Mouse (Mus musculus) embryonic facial prominence, embryonic 13.5 days (tissue): ENCODE measurements around the gene Mettl25. TPM values are rescaled to one million over a fixed set of nuclear protein-coding genes. Genes with fewer than 3 reads are reported as not detected.

Experiments used
- ATAC-seq: fragments of 200-750 bp; cut with Nextera tagmentation; 2 replicates; pipeline ENCODE4 v1.8.0; 2017; ENCODE audit warnings: low read depth; ENCODE audit not compliant: insufficient number of reproducible peaks, insufficient read depth, low FRiP score, low TSS enrichment
- H3K27ac ChIP-seq: fragments of 300-500 bp; sonication (generic); 2 replicates; pipeline ENCODE4 v1.5.1; 2015; ENCODE audit warnings: moderate library complexity, mild to moderate bottlenecking, inconsistent platforms
- H3K27me3 ChIP-seq: fragments of 300-500 bp; sonication (generic); 2 replicates; pipeline ENCODE4 v1.6.1; 2015; ENCODE audit warnings: mild to moderate bottlenecking, inconsistent platforms
- H3K36me3 ChIP-seq: fragments of 300-500 bp; sonication (generic); 2 replicates; pipeline ENCODE4 v1.6.1; 2015; ENCODE audit warnings: mild to moderate bottlenecking, inconsistent platforms
- H3K4me1 ChIP-seq: fragments of 300-500 bp; sonication (generic); 2 replicates; pipeline ENCODE4 v1.6.1; 2015; ENCODE audit warnings: inconsistent platforms
- H3K4me2 ChIP-seq: fragments of 300-500 bp; sonication (generic); 2 replicates; pipeline ENCODE4 v1.6.1; 2015; ENCODE audit warnings: moderate library complexity, mild to moderate bottlenecking, inconsistent platforms
- H3K4me3 ChIP-seq: fragments of 300-500 bp; sonication (generic); 2 replicates; pipeline ENCODE4 v1.5.1; 2015; ENCODE audit warnings: mild to moderate bottlenecking, inconsistent platforms
- H3K9ac ChIP-seq: fragments of 300-500 bp; sonication (generic); 2 replicates; pipeline ENCODE4 v1.6.1; 2015; ENCODE audit warnings: mild to moderate bottlenecking, inconsistent platforms
- H3K9me3 ChIP-seq: fragments of 300-500 bp; sonication (generic); 2 replicates; pipeline ENCODE4 v1.6.1; 2016; ENCODE audit warnings: inconsistent platforms
- WGBS: fragments of 180-500 bp; shearing (Covaris S2); methylation state at CpG from one replicate; pipeline ENCODE4 v1.1.7; 2015; ENCODE audit warnings: mixed read lengths; 5-methylcytosine and 5-hydroxymethylcytosine counted together
- polyA plus RNA-seq: library from polyadenylated mRNA; unstranded; fragments of >200 nt; fragmentation: Nextera tagmentation; extraction: Ambion mirVana; gene quantifications from 2 replicates; pipeline ENCODE4 v1.2.1, GENCODE M21; 2015

The Mettl25 gene
- polyA plus RNA-seq, 1 experiment from 2014 or later = 13.7 TPM

DNA sequence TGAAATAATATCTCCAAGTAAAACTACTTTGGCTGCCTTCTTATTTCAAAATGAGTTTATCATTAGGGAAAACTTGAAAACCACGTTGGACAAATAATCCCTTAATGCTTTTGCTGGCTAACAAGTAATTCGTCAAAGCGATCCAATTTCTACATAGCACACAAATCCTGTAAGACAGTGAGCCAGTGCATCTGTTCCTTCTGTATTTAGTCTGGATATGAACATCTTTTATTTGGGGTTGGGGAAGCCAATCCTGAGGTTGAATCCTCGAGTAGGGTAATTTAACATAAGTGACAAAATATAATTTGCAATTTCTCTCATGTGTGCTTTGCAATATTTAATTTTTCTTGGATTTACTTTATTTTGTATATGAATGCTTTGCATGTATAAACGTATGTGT, 102.2 kb downstream of the Mettl25 start:
- Histone ChIP-seq H3K4me2 (no peak overlapping the region), H3K9ac (no peak overlapping the region), H3K27me3 (no peaks in the 10 kb centered on the region), H3K27ac (no peak overlapping the region), H3K4me1 (no peaks in the 10 kb centered on the region), H3K36me3 (no peaks in the 10 kb centered on the region), H3K9me3 (no peaks in the 10 kb centered on the region), H3K4me3 (no peak overlapping the region)
- 64% methylated on average over 5 of the region's 5 CpGs for WGBS
- no peak for ATAC-seq

DNA sequence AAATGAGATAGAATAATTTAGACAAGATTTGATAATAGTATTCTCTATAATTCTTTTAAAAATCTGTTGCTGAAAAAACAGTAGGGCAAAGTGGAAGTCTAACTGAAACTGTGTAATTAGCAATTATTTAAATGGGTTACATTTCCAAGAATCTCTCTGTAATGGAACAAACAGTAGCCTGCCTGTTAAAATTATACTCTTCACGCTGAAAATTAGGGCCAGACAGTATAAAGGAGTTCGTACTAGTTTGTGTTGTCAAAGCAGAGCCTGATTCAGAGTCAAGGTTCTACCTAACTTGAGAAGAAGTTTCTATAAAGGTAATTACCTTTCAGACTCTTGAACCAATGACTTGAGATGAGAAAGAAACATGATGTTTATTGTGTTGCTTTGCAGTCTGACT, 113.4 kb downstream of the Mettl25 start:
- Histone ChIP-seq H3K4me1 (no peaks in the 10 kb centered on the region), H3K36me3 (no peaks in the 10 kb centered on the region), H3K4me2 (no peak overlapping the region), H3K27ac (no peak overlapping the region), H3K4me3 (no peak overlapping the region), H3K9ac (no peak overlapping the region), H3K27me3 (no peaks in the 10 kb centered on the region), H3K9me3 (no peaks in the 10 kb centered on the region)
- 48% methylated on average over 2 of the region's 2 CpGs for WGBS
- no peak for ATAC-seq

DNA sequence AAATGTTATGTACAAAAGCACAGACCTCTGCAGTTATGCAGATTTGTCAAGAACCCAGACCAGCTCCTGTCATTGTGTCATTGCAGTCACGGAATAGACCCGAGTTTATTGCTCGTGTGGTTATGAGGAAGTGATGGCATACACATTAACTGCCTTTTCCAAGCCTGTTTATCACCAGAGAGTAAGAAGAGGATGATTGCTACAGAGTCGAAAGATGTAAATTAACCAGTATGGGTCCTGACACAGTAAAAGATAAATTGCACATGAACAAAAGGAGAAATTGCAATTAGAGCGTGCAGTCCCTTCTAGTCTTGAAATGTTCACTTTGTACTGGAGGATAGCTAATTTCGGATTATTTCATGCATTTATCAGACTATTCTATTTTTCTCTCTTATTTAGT, 113.8 kb downstream of the Mettl25 start:
- Histone ChIP-seq H3K4me1 (no peaks in the 10 kb centered on the region), H3K9ac (no peak overlapping the region), H3K27ac (no peak overlapping the region), H3K4me2 (no peak overlapping the region), H3K27me3 (no peaks in the 10 kb centered on the region), H3K4me3 (no peak overlapping the region), H3K36me3 (no peaks in the 10 kb centered on the region), H3K9me3 (no peaks in the 10 kb centered on the region)
- 83% methylated on average over 6 of the region's 6 CpGs for WGBS
- no peak for ATAC-seq

DNA sequence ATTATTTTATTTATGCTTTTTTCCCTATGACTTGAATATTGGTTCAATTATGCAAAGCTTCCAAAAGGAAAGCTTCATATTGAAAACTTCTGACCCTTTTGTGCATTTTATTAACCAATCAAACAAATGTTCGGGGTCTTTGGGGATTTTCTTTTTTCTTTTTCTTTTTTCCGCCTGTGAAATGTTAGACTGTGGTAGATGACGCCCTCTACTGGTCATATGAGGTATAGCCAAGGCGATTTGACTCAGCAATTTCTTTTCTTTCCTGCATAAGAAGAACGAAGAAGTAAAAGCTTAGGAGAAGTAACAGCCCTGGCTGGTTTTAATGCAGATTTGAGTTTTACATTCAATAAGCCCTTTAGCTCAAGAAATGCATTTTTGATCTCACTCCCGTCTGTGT, 126.3 kb downstream of the Mettl25 start:
- 6% methylated on average over 6 of the region's 6 CpGs for WGBS
- ATAC-seq = no peak
- no peak overlapping the region for H3K4me3 ChIP-seq
- no peaks in the 10 kb centered on the region for H3K36me3 ChIP-seq
- no peak overlapping the region for H3K27ac ChIP-seq
- H3K4me1 ChIP-seq = peaks cover 3% of the 10 kb centered on the region
- no peaks in the 10 kb centered on the region for H3K9me3 ChIP-seq
- H3K27me3 ChIP-seq = no peaks in the 10 kb centered on the region
- H3K4me2 ChIP-seq = 0 out of 2 replicates have a peak overlapping the region, but pooled peaks have one; percentile 9
- H3K9ac ChIP-seq = no peak overlapping the region

DNA sequence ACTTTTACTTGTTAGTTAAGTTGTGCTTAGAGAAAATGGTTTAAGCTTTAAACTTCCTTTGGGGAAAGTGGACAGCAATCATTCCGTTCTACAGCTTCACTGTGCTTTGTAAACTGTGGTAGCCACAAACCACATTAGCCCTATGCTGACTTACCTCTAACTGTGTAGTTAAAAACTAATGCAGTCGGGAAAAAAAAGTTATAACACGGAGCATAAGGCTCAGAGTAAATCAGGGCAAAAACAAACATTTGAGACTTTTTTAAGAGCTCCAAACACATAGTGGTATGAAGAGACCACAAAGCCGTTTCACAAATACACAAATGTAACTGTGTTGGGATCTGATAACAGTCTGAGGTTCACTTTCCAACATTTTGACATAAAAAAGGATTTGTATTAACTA, 126.8 kb downstream of the Mettl25 start:
- ATAC-seq = no peak
- H3K9me3 ChIP-seq = no peaks in the 10 kb centered on the region
- no peak overlapping the region for H3K9ac ChIP-seq
- H3K36me3 ChIP-seq = no peaks in the 10 kb centered on the region
- 25% methylated on average over 4 of the region's 4 CpGs for WGBS
- no peak overlapping the region for H3K27ac ChIP-seq
- H3K27me3 ChIP-seq = no peaks in the 10 kb centered on the region
- 0 out of 2 replicates have a peak overlapping the region, but pooled peaks have one; percentile 9 for H3K4me2 ChIP-seq
- no peak overlapping the region for H3K4me3 ChIP-seq
- peaks cover 3% of the 10 kb centered on the region for H3K4me1 ChIP-seq

DNA sequence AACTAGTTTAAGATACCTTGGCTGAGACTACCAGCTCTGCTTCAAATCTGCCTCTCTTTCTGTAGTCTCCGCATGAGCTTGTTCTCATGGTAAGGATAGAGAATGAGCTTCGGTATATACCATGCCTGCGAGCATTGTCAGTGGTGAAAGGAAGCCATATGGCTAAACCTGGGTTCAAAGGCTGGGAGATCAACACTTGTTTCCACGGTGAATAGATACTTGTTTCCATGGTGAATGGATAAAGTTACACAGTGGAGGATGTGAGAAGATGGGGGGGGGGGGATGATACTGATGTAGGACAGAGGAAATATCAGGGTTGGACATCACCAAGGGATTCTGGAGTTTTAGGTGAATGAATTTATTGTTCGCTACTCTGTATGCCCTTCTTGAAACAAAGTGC, 128.0 kb downstream of the Mettl25 start:
- Histone ChIP-seq H3K4me1 (peaks cover 3% of the 10 kb centered on the region), H3K36me3 (no peaks in the 10 kb centered on the region), H3K9me3 (no peaks in the 10 kb centered on the region), H3K27ac (no peak overlapping the region), H3K4me3 (no peak overlapping the region), H3K27me3 (no peaks in the 10 kb centered on the region), H3K4me2 (no peak overlapping the region), H3K9ac (no peak overlapping the region)
- ATAC-seq = no peak
- 67% methylated on average over 5 of the region's 5 CpGs for WGBS

Other genes starting within 250 kb of the Mettl25 start
- 65.3 and 71.1 TPM in 2 replicates for gene Ccdc59, start 313 bp downstream of the Mettl25 start, polyA plus RNA-seq